Mouse (Mus musculus) kidney, adult 18-20 months (tissue): ENCODE measurements around the gene Akt1s1.

Experiments
- DNase-seq: peaks from one replicate; pipeline ENCODE4 v3.0.0; 2021

The Akt1s1 gene

DNA sequence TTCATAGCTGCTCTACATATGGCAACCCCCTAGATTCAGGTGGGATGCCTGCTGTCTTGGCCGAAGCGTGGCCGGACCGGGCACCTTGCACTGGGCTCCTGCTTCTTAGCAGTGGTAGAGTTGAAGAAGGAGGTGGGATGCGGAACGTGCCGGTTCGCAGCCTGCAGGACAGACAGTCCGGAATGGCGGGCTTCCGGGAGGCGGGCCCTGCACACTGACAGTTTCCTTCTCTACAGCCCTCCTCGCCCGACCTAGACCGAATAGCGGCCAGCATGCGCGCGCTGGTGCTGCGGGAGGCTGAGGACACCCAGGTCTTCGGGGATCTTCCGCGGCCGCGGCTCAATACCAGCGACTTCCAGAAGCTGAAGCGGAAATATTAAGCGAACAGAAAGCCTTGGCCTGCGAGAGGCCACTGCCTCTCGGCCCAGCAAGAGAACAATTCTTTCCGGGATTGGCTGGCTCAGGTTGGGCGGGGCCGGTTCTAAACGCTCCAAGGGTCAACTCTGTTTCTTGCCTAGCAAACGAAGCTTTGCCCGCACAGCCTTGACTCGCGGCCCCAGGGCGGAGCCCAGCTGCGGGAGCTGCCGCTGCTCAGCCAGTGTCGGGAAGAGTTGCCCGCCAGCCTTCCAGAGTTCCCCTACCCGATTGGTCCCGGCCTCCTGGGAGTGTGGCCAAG is 5.7 kb downstream of the Akt1s1 start:
- peak; percentile 95 for DNase-seq

DNA sequence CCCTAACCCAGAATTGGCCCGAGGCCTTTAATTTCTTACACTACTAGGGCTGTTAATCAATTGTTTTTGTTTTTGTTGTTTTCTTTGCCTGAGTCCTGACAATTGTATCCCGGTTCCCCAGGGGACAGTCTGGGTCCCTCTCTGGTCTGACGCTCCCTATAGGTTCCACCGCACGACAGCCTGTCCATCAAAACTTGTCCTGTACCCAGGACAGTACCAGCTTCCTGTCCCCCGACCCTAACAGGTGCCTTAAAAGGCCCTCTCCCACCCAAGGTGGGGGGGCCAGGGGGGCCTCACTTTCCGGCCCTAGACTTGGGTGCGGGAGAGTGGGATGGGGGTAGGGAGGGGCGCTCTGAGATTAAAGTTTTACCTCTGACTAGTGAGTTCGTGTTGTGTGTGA is 6.2 kb downstream of the Akt1s1 start:
- no peak for DNase-seq

DNA sequence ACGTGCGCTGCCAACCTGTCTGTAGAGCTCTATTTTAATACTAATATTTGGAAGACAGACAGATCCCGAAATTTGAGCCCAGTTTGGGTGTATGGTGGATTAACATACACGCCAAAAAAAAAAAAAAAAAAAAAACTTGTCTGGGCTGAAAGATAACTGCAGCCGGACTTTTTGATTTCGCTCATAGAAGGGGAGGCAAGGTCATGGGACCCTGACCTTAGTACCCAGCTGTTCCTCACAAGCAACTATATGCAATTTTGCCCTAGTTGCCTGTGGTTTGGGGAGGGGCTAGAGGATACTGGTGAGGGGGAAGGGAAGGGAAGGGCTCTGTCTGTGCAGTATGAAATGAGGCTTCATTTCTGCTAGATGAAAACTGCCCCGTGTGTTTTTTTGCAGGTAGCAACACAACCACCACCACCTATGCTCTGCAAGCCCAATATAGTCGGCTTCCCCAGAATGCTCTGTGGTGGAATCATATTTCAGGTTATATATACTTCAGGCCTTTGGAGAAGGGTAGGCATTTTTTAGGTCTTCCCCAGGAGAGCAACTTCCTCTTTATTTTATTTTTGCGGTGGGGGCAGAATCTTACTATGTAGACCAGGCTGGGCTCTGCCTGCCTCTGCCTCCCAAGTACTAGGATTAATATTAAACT is 7.6 kb downstream of the Akt1s1 start:
- DNase-seq: no peak

DNA sequence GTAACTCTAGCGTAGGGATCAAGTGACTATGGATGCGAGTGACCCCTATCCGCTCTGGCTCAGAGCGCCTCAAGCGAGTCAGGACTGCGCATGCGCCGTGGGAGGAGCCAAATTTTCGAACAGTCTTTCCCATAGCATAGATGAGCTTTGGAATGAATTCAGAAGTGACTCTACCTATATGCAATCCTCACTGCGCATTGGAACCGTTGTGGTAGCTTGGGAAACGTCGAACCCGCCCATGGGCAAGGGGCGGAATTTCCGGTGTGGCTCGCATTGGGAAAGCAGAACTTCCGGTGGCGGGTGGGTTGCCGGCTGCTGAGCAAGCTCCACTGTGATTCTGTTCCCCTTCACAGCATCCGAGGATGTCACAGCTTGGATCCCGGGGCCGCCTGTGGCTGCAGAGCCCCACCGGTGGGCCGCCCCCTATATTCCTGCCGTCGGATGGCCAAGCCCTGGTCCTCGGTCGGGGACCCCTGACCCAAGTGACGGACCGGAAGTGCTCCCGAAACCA is 8.3 kb downstream of the Akt1s1 start, which contains the start of gene Pnkp:
Gene Pnkp (plus strand): TSS at position 98 of the 511 bp plus-strand sequence.
- peak; percentile 87 for DNase-seq

DNA sequence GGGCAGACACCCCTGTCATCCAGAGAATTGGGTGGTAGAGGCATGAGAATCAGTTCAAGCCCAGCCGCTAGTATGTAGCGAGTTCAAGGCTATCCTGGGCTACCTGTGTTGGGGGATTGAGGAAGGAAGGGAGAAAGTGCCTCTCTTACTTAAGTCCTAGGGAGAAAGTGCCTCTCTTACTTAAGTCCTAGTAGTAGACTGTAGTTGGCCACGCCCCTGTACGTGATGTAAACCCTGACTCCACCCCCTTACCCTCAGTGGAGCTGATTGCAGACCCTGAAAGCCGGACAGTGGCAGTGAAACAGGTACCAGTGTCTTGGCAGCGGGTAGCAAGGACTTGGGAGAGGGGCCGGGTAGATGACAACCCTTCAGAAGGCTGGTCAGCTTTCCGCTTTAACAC is 9.1 kb downstream of the Akt1s1 start:
- DNase-seq: peak; percentile 42

GRCm38 (mm10) chr7:44859896-44860295 is 11.1 kb downstream of the Akt1s1 start:
- no peak for DNase-seq

GRCm38 (mm10) chr7:44860576-44861428 is 12.0 kb downstream of the Akt1s1 start:
- DNase-seq: peak; percentile 73

DNA sequence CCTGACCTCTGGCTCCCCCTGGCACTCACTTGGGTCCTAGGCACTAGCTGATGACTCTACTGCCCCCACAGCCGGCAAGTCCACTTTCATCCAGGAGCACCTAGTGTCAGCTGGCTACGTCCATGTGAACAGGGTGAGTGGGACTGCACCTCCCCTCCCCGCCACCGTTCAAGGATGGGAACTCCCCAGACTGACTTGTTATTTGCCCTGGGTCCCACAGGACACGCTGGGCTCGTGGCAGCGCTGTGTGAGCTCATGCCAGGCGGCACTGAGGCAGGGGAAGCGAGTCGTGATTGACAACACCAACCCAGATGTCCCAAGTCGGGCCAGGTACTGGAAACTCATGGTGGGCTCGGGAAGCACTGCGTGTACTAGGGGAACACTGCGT is 12.6 kb downstream of the Akt1s1 start:
- no peak for DNase-seq

DNA sequence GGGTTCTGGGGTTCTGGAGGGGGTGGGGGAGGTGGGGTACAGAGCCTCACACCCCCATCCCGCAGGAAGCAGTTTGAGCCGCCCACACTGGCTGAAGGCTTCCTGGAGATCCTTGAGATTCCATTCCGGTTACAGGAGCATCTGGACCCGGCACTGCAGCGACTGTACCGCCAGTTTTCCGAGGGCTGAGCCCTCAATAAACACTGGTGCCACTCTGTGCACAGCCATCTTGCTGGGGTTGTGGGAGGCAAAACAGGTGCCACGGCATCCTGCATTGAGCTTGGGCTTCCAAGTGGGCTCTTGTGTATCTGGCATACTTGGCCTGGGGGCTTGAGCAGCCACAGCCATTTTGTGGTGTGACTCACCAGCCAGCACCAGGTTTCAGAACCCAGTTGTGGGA is 13.6 kb downstream of the Akt1s1 start:
- DNase-seq: no peak

DNA sequence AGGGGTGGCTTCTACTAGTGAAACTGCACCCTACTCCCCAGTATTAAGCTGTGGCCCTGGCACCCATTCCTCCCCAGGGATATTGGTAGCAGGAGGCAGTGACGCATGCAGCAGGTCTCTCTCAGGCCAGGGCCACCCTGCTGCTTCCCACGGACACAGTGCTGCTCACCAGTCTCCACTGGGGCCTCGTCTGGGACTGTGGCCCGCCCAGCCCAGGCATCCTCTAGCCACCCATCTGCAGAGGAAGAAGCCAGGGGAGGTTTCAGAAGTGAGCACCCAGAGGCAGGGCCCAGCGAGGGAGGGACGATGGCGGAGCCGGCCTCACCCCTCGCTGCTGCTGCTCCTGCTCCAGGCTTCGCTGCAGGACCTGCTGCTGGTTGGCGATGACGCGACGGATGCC is 14.4 kb downstream of the Akt1s1 start:
- DNase-seq: no peak

DNA sequence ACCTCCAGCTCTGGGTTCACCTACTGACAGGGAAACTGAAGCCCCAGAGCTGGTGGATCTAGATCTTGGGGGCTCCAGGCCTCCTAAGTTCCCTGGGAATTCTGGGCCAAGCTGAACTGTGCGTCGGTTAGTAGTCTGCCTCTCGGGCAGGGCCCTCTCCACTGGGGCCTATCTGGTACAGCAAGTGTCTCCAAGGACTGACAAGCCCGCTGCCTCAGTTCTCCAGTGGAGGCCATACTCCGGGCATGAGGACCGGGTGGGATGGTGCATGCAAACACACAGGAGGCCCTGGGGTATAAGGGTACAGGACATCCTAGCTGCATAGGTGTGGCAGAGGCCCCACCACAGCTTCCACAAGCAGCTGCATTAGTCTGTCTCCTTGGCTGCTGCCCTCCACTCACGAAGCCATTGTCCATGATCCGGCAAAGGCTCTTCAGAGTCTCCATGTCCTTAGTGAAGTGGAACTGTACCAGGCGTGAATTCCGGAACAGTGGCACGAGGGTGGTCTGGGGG is 15.2 kb downstream of the Akt1s1 start:
- no peak for DNase-seq

DNA sequence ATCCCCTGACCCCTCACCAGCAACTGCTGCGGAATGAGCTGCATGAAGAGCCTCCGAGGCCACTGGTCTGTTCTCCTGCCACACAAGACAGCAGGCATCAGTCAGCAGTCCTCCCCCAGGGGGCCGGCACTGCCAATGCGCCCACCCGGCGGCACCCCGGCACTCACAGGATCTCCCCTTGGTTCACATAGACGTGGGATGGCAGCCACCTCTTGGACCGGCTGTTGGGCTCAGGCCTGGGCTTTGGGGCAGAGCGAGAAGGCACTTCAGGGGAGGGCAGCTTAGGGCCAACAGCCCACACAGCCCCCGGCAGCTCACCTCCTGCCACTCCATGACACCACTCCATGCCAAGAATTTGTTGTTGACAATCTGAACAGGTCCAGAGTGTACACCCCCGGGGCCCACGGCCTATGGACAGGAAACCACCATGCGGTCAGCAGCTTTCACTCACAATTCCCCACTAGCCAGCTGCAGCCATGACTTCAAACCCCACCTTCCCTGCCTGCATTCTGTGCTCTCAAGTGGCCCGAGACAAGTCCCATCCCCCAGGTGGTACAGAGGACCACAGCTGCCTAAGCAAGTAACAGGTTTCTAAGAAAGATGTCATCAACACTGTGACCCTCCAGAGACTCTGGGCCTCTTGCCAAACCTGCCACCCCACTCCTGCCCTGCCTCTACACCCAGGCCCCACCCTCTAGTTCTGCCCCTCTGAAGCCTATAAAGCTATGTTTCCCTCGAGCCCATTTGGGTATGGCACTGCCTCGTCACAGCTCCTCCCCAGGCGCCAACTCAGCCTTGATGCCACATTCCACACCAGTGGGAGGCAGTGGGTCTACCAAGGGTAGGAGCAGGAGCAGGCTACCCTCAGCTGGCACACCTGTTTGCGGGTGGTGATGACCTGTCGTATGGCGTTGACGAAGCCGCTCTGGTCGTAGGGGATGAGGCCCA is 16.1 kb downstream of the Akt1s1 start:
- DNase-seq: no peak

- DNase-seq: peak; percentile 63
These were observed 17.7 kb downstream of the Akt1s1 start for GRCm38 (mm10) chr7:44866276-44867009.

DNA sequence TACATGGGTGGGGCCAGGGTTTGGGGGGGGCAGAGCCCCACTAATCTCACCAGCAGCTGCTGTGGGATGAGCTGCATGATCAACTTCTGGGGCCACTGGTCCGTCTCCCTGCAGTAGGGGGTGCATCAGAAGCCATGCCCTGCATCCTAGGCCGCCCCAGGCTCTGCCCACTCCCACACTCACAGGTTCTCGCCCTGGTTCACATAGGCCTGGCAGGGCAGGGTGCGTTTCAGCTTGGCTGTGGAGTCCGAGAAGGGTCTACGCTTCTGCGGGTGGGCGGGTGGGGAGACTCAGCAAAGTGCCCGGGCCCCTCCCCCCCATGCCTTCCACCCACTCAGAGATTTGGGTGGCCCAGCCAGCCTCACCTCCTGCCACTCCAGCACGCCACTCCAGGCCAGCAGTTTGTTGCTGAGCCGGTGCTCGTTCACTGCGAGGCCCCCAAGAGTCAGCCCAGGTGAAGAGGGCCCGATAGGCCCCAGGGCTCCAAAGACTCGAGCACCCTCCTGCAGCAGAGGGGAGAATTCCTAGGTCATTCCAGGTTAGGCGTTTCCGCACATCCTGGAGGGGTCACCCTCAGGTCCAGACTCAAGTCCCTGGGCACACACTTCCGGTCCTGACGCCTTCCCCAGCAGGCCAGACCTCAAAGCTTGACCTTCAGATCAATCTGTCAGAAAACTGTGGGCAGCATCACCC is 18.4 kb downstream of the Akt1s1 start:
- DNase-seq: no peak

GRCm38 (mm10) chr7:44867802-44868201 is 19.0 kb downstream of the Akt1s1 start:
- DNase-seq: no peak

GRCm38 (mm10) chr7:44868465-44868864 is 19.7 kb downstream of the Akt1s1 start:
- DNase-seq: peak; percentile 37

- DNase-seq: peak; percentile 74
These were observed 20.3 kb downstream of the Akt1s1 start for GRCm38 (mm10) chr7:44868919-44869696.

GRCm38 (mm10) chr7:44869697-44870528 is 21.1 kb downstream of the Akt1s1 start, which contains the start of gene Ptov1:
Gene Ptov1, minus strand, starts transcription at chr7:44869788.
- peak; percentile 93 for DNase-seq

- DNase-seq: no peak
These were observed 21.8 kb downstream of the Akt1s1 start for GRCm38 (mm10) chr7:44870614-44871013.
